Mouse (Mus musculus) thymus, adult 2 months (tissue): Measurements from ENCODE around the gene Klhl26. TPM values are rescaled to one million over a fixed set of nuclear protein-coding genes. Genes with fewer than 3 reads are reported as not detected.

Source experiments
- DNase-seq: peaks from one replicate; pipeline ENCODE4 v3.0.0; 2021
- H3K27ac ChIP-seq: fragments of 200-500 bp; 2 replicates; pipeline ENCODE4 v1.5.1; 2012; ENCODE audit warnings: low read length, control low read depth; ENCODE audit not compliant: control insufficient read depth, insufficient read depth
- H3K27me3 ChIP-seq: fragments of 200-500 bp; 2 replicates; pipeline ENCODE4 v1.6.1; 2012; ENCODE audit warnings: mild to moderate bottlenecking, low read length, moderate library complexity, mixed read lengths; ENCODE audit not compliant: control insufficient read depth, insufficient read depth
- H3K36me3 ChIP-seq: fragments of 200-500 bp; 2 replicates; pipeline ENCODE4 v1.6.1; 2012; ENCODE audit warnings: mild to moderate bottlenecking, low read length, moderate library complexity; ENCODE audit not compliant: control insufficient read depth, insufficient read depth
- H3K4me1 ChIP-seq: fragments of 200-500 bp; replicated peaks from 2 replicates; pipeline ENCODE4 v1.6.1; 2012; ENCODE audit warnings: low read length; ENCODE audit not compliant: control insufficient read depth, insufficient read depth
- H3K4me3 ChIP-seq: fragments of 200-500 bp; 2 replicates; pipeline ENCODE4 v1.5.1; 2012; ENCODE audit warnings: mild to moderate bottlenecking, low read length, control low read depth, moderate library complexity; ENCODE audit not compliant: control insufficient read depth, insufficient read depth
- CTCF ChIP-seq: fragments of 200-500 bp; IDR thresholded peaks from 2 replicates; pipeline ENCODE4 v1.5.1; 2012; ENCODE audit warnings: mild to moderate bottlenecking, control low read depth, low read length, moderate library complexity, borderline replicate concordance; ENCODE audit not compliant: control insufficient read depth, poor library complexity, insufficient read depth; ENCODE audit errors: extremely low read depth
- POLR2A ChIP-seq: fragments of 200-500 bp; IDR thresholded peaks from 2 replicates; pipeline ENCODE4 v1.6.1; 2012; ENCODE audit warnings: mild to moderate bottlenecking, low read length, control low read depth, moderate library complexity; ENCODE audit not compliant: control insufficient read depth, poor library complexity, insufficient read depth; ENCODE audit errors: extremely low read depth
- WGBS: fragments of 180-500 bp; shearing (Covaris S2); methylation state at CpG from one replicate; pipeline ENCODE4 v1.1.7; 2018; 5-methylcytosine and 5-hydroxymethylcytosine counted together
- polyA plus RNA-seq: library from polyadenylated mRNA; depleted of rRNA; stranded (reverse); fragments of >200 nt; gene quantifications from 2 replicates; pipeline ENCODE4 v1.2.3, GENCODE M21; 2012

Gene Klhl26
- polyA plus RNA-seq, 1 experiment = 44.6 TPM

DNA sequence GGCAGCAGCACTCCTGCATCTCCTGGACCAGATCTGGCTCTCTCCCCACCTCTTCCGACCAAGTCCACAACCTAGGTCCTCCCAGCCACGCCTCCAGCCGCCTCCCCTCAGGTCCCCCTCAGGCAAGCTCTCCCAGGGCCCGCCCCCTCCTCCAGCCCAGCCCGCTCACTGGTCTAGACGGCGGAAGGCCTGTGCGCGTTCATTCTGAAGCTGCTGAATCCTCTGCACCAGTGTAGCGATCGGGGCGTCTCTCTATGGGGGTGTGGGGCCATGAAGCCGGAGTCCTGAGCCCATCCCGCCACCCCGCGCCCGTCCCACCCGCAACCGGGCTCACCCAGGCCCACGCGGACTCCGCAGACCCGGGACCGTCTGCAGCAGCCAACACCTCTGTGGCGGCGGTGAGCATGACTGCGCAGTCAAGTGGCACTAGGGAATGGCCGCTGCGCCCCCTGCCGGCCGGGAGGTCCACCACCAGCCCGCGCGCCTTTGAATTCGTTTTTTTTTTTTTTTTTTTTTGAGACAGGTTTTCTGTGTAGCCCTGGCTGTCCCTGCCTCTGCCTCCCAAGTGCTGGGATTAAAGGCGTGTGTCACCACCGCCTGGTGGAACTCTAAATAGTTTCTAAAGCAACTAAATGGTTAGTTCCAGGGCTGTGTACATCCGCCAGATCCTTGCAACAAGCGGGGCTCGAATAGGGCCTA lies 29.7 kb upstream of the Klhl26 start, which contains the start of gene Rex1bd:
Gene Rex1bd, minus strand, starts transcription at position 425 of the 699 bp plus-strand sequence.
- 7% methylated on average over 40 of the region's 40 CpGs for WGBS
- Histone ChIP-seq H3K27ac (no peak within 1 kb of the TSS), H3K4me1 (peaks cover 26% of the 10 kb centered on the region), H3K4me3 (peak within 1 kb of the TSS; percentile 56), H3K36me3 (peaks cover 6% of the 10 kb centered on the region; the same call in 1 of the 2 replicates), H3K27me3 (no peaks in the 10 kb centered on the region)
- DNase-seq = peak; percentile 94
- TF ChIP-seq CTCF (peak; percentile 87; the same call in 1 of the 2 replicates), POLR2A (peak; percentile 60; the same call in 1 of the 2 replicates)

DNA sequence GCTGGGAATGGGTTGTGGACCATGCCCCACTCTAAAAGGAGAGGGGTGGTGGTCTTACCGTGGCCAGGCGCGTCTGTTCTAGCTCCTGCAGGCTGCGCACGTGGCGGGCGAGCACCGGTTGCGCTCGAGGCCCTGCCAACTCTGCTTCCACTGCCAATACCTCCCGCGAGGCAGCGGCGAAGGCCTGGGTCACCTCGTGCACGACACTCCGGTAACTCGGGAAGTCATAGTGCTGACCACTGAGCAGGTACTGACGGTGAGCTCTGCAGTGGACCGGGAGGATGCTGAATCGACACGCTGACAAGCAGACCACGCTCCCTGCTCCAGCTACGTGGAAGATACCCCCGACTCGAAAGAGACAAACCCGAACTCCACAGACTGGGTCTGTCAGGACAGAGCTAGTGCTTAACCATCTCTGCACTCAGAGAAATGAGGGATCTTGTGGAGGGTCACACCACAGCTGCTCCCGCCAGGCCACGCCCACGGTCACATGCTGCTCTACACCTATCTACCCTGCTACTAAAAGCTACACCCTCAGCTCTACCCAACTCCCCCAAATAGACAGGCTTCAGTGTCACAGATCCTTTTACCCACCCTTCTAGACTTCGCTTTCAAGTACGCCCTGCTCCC lies 29.0 kb upstream of the Klhl26 start:
- Histone ChIP-seq H3K27ac (no peak overlapping the region), H3K27me3 (no peaks in the 10 kb centered on the region), H3K4me1 (peaks cover 25% of the 10 kb centered on the region), H3K4me3 (peak overlapping the region; percentile 56), H3K36me3 (peaks cover 6% of the 10 kb centered on the region; the same call in 1 of the 2 replicates)
- WGBS = 51% methylated on average over 32 of the region's 32 CpGs
- no peak for TF ChIP-seq POLR2A
- no peak for TF ChIP-seq CTCF
- no peak for DNase-seq

- WGBS = 80% methylated on average over 3 of the region's 3 CpGs
- no peak overlapping the region for H3K27ac ChIP-seq
- H3K4me1 ChIP-seq = peaks cover 29% of the 10 kb centered on the region
- no peaks in the 10 kb centered on the region for H3K27me3 ChIP-seq
- no peak overlapping the region for H3K4me3 ChIP-seq
- TF ChIP-seq CTCF (peak; percentile 61; the same call in 1 of the 2 replicates), POLR2A (no peak)
- peak; percentile 86 for DNase-seq
- H3K36me3 ChIP-seq = peaks cover 6% of the 10 kb centered on the region; the same call in 1 of the 2 replicates
Measured at GRCm38 (mm10) chr8:70504851-70505250, 28.1 kb upstream of the Klhl26 start.

DNA sequence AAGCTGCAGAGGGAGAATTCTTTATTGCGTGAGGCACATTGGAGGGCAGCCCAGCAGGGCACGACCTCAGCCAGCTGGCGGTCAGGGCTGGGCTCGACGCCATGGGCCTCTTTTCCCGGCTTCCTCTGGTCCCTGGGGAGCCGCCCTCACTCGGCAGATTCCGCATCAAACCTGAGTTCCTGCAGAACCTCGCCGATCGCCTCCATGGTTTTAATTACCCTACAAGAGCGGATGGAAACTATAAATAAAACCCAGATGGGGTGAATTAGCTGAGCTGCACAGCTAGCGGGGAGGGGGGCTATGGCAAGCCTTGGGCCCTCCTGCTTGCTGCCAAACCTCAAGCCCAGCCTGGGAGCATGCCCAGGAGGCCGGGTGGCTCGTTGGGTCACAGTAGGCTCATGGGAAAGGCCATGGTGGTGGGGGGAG lies 27.5 kb upstream of the Klhl26 start:
- no peaks in the 10 kb centered on the region for H3K27me3 ChIP-seq
- no peak for DNase-seq

GRCm38 (mm10) chr8:70503062-70503750 lies 26.4 kb upstream of the Klhl26 start:
- Histone ChIP-seq H3K4me3 (no peak overlapping the region), H3K4me1 (peaks cover 24% of the 10 kb centered on the region), H3K27ac (no peak overlapping the region), H3K36me3 (peaks cover 6% of the 10 kb centered on the region; the same call in 1 of the 2 replicates), H3K27me3 (no peaks in the 10 kb centered on the region)
- 29% methylated on average over 46 of the region's 46 CpGs for WGBS
- DNase-seq = peak; percentile 63
- no peak for TF ChIP-seq POLR2A
- TF ChIP-seq CTCF = peak; percentile 99

More for the DNA sequence above, 27.5 kb upstream of the Klhl26 start:
- no peak for TF ChIP-seq POLR2A
- no peak for TF ChIP-seq CTCF
- WGBS = 95% methylated on average over 16 of the region's 16 CpGs
- H3K4me1 ChIP-seq = peaks cover 31% of the 10 kb centered on the region
- H3K4me3 ChIP-seq = no peak overlapping the region
- H3K36me3 ChIP-seq = peaks cover 6% of the 10 kb centered on the region; the same call in 1 of the 2 replicates
- no peak overlapping the region for H3K27ac ChIP-seq

GRCm38 (mm10) chr8:70502540-70502939 lies 25.8 kb upstream of the Klhl26 start:
- no peak for DNase-seq
- WGBS = 62% methylated on average over 12 of the region's 12 CpGs
- Histone ChIP-seq H3K27ac (no peak overlapping the region), H3K27me3 (no peaks in the 10 kb centered on the region), H3K36me3 (peaks cover 2% of the 10 kb centered on the region; the same call in 1 of the 2 replicates), H3K4me1 (peaks cover 24% of the 10 kb centered on the region), H3K4me3 (no peak overlapping the region)
- TF ChIP-seq POLR2A (no peak), CTCF (no peak)
